Mouse (Mus musculus) liver, embryonic 14.5 days (tissue): Measurements from ENCODE around the gene Hectd1.

ENCODE experiments used
- CTCF ChIP-seq: IDR thresholded peaks from 2 replicates; pipeline ENCODE4 v1.5.1; 2016; ENCODE audit warnings: antibody characterized with exemption, low read depth, control low read depth
- EP300 ChIP-seq: IDR thresholded peaks from 2 replicates; pipeline ENCODE4 v1.6.1; 2016; ENCODE audit warnings: antibody characterized with exemption, low read depth

DNA sequence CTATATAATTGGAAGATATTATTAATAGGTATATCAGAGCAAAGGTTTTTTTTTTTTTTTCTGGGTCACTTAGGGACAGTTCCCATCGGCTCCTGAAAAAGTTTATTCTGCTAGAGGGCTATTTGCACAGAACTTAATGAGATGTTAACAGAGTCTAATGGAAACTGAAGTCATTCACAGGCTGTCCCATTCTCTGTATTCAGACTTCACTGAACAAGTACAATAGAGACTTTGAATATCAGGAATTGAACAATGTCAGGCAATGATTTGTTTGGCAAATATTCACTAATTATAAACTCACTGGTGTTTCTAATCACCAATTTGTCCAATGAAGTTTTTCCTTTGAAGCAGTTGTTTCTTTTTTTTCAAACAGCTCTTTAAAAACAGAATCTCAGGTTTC, 92.5 kb downstream of the Hectd1 start:
- TF ChIP-seq CTCF: no peak
- TF ChIP-seq EP300: no peak
